Mouse (Mus musculus): ENCODE measurements around the gene Slco1a5. TPM values are rescaled to one million over a fixed set of nuclear protein-coding genes. Genes with fewer than 3 reads are reported as not detected.
"Not testable (repeated sequence)": the region's sequence is repeated elsewhere in the genome, so short reads cannot be mapped to it uniquely, and the experiment has no call there.

The Slco1a5 gene
- total RNA-seq, 2 experiments from 2014 or later: not detected

- DNase-seq: no peak
- intact Hi-C loops (cut with DNase I): no loop called here
Observed at GRCm38 (mm10) chr6:142305076-142305475, 17.7 kb downstream of the Slco1a5 start.

DNA sequence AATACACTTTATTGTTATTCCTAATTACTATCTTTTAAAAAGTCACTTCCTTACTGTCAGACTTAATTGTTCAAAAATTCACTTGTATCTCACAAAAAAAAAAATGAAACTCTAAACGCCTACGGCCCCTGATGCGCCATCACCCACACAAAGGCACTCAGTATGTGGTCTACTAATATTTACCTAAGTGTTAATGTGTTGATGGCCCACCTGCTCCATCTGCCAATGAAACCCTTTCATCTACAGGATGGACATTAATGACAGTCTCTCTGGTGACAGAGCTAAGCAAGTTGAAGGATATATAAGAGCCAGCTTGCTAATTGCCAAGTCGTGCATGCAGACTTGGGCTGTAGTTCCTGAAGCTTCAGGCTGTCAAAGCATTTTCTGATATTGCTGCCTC is 24.7 kb downstream of the Slco1a5 start, which contains the start of gene Iapp:
Gene Iapp (plus strand): TSS at position 326 of the 400 bp plus-strand sequence.
- DNase-seq: no peak
- intact Hi-C loops (cut with DNase I): no loop called here

DNA sequence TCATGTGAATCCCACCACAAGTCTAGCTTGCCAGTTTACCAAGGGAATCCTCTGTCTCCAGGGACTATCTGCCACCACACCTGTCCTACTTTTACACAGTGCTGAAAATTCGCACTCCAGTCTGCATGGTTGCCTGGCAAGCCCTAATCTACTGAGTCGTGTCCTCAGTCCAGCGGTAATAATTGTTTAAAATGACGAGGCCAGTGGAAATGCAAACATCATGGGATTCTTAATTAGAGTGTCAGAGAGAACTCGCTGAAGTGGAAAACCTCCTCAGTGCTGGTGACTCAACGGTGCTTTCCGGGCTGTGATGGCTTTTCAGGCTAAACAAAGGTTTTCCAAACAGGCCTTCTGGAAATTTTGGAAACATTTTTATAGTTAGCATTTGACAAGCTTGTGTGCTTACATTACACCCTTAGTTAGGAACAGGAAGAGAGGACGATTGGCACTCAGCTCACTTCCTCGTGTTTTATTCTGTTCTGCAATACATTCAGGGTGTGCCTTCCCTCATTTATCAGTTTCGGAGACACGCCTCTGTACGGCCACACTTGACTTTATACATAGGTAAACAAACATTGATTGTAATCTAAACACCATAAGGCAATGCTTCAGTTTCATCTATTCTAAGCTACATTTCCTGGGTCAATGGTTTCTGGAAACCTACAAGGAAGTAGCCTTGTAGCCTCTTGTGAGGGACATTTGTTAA is 33.2 kb downstream of the Slco1a5 start:
- intact Hi-C loops (cut with DNase I): no loop called here
- DNase-seq: no peak

DNA sequence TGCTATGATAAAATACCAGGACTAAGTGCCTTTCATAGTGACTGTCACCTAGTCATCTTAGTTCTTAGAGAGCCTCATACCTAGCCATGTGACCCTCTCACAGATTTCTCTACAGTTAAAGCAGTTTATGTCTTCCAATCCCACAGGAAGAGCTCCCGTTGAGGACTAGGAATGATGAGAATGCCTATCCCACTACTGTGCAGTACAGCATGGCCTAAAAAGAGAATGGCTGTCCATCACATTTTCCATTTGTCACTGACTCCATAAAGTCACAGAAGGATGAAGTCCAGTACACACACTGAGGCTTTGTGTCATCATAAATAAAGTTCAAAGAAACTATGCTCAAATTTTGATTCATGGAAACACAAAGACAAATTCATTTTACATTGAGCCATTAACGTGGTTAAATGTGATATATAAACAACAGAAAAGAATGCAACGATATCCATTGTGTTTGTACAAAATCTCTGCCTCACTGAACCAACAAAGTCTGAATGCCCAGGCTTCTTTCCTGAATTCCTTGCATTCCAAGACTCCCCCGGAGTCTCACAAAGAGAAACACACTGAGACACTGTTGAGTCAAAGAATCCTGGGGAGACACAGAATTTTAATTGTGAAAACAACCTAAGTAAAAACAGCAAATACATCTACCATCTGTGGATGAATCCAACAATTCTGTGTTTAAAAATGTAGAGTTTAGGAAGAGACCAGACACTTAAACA is 46.9 kb downstream of the Slco1a5 start:
- intact Hi-C loops (cut with DNase I): no loop called here
- no peak for DNase-seq

DNA sequence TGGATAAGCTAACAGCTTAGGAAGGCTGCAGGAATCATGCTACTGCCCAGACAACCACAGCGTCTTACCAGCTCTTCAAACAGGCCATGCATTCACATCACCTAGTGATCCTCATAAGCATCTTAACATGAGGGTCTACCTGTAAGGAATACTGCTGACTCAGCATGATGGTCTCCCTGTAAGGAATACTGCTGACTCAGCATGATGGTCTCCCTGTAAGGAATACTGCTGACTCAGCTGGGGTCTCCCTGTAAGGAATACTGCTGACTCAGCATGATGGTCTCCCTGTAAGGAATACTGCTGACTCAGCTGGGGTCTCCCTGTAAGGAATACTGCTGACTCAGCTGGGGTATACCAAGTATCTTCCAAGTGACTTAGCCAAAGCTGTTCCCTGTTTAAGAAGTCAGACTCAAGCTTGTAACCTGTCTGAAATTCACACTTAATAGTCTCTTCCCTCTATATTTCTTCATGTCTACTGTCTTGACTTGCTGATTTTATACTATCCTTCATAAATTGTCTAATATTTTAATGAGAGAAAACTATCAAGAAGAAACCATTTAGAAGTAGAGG is 72.0 kb downstream of the Slco1a5 start:
- DNase-seq; intact Hi-C loops (cut with DNase I): not testable (repeated sequence)

DNA sequence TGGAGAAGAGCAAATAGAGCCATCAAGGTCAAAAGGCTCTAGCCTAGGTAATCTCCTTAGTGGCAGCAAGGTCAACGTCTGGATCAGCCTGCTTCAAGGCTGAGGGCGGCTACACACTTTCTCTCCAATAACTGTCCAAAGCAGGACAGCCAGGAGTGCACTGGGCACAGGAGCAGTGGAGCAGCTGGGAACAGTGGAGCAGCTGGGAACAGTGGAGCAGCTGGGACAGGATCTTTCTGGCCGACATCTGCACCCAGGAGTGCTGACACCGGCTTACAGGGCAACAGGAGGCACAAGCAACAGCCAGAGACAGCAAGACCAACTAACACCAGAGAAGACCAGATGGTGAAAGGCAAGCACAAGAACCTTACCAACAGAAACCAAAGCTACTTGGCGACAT is 77.7 kb downstream of the Slco1a5 start:
- intact Hi-C loops (cut with DNase I): no loop called here
- no peak for DNase-seq

- intact Hi-C loops (cut with DNase I): no loop called here
- DNase-seq: no peak
Observed at GRCm38 (mm10) chr6:142239468-142239867, 83.3 kb downstream of the Slco1a5 start.

GRCm38 (mm10) chr6:142220138-142220537 is 102.6 kb downstream of the Slco1a5 start:
- intact Hi-C loops (cut with DNase I): no loop called here
- no peak for DNase-seq

GRCm38 (mm10) chr6:142211821-142212220 is 111.0 kb downstream of the Slco1a5 start:
- DNase-seq: no peak
- intact Hi-C loops (cut with DNase I): no loop called here

DNA sequence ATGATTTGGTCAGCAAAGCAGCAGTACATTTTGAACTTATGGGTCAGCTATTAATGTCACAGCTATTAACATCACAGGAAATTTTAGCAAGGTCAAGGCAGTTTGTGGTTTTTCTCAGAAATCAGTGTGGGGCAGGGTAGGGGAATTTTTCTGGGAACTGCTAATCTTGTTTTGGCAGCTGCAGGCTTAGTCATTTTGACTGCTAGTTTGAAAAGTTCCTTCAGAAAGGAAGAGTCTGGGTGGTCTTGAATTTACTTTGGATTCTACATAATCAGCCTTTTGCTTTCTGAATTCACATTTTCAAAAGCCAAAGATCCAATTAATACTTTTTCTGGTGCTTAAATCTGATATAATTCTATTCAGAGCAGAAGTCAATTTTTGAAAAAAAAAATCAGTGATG is 113.0 kb downstream of the Slco1a5 start:
- intact Hi-C loops (cut with DNase I): no loop called here
- no peak for DNase-seq

- intact Hi-C loops (cut with DNase I): no loop called here
- DNase-seq: no peak
Observed at GRCm38 (mm10) chr6:142208421-142208820, 114.4 kb downstream of the Slco1a5 start, which contains the start of gene Slco1a6. Gene Slco1a6, minus strand, starts transcription at chr6:142208521.

- no peak for DNase-seq
Observed at GRCm38 (mm10) chr6:142200524-142200923, 122.3 kb downstream of the Slco1a5 start.

DNA sequence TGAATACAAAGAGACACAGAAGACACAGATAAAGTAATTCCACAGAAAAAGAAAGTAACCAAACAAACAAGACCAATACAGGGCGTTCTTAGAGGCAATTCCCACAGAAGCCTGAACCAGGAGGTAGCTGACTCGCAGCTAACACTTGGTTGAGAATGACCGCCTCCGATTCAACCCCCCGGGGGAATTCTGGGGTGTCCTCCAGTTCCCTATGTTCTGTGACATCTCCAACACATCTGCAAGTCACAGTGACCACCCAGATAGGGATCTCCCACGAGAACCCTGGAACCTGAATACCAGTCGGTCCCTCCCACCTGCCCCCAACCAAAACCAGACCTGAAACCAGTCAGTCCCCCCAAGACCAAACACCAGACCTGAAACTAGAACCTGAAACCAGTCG is 128.5 kb downstream of the Slco1a5 start:
- DNase-seq: no peak
- intact Hi-C loops (cut with DNase I): no loop called here

More at GRCm38 (mm10) chr6:142200524-142200923, 122.3 kb downstream of the Slco1a5 start:
- intact Hi-C loops (cut with DNase I): no loop called here

GRCm38 (mm10) chr6:142191962-142192361 is 130.8 kb downstream of the Slco1a5 start:
- DNase-seq: no peak
- intact Hi-C loops (cut with DNase I): no loop called here

- no peak for DNase-seq
- intact Hi-C loops (cut with DNase I): no loop called here
Observed at GRCm38 (mm10) chr6:142187426-142187825, 135.4 kb downstream of the Slco1a5 start.

DNA sequence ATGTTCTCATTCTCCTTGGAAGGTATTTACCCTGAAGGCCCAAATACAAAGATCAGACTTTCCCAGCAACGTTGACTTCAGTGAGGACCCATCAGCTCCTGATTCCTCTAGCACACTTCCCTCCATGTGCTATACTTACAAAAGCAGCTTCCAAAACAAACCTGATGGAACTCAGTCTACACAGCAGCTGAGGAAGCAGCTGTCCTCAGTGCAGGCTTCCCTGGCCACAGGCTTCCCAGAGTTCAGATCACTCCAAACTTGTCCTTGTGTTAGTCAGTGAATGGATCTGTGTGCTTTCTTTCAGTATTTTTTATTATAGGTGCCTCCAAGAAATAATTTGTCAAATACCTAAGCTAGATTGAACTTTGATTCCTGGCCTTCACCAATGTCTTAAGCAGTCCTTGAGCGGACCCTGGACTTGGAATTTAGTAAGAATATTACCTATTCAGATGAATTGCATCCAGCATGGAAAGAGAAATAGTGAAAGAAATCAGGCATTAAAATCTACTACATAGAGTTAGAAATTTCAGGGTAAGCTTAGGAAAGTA is 136.8 kb downstream of the Slco1a5 start:
- intact Hi-C loops (cut with DNase I): no loop called here

More for the DNA sequence above, 136.8 kb downstream of the Slco1a5 start:
- DNase-seq: no peak

Other genes with a start within 250 kb of the Slco1a5 start
- under 1 TPM in 1 of 2 experiments, not detected in 1; 0.73 TPM for gene Slco1a6, start 114.5 kb downstream of the Slco1a5 start, total RNA-seq (2021)
- not detected for gene Iapp, start 24.6 kb downstream of the Slco1a5 start, total RNA-seq (2021)
- 1 to 10 TPM; 7.7 to 8.9 TPM for gene Pyroxd1, start 22.7 kb upstream of the Slco1a5 start, total RNA-seq (2021)
- 1 to 10 TPM; 7.6 to 8.9 TPM for gene Recql, start 64.1 kb upstream of the Slco1a5 start, total RNA-seq (2021)
- 10 to 100 TPM; 16.7 to 18.7 TPM for gene Golt1b, start 64.2 kb upstream of the Slco1a5 start, total RNA-seq (2021)
- not detected for gene Spx, start 90.5 kb upstream of the Slco1a5 start, total RNA-seq (2021)
- under 1 TPM in 1 of 2 experiments, not detected in 1; 0.17 TPM for gene Gys2, start 150.1 kb upstream of the Slco1a5 start, total RNA-seq (2021)
- 1,000 to 10,000 TPM; 1,994 to 2,026 TPM for gene Ldhb, start 185.0 kb upstream of the Slco1a5 start, total RNA-seq (2021)
- 10 to 100 TPM; 33.3 to 39.2 TPM for gene Kcnj8, start 248.6 kb upstream of the Slco1a5 start, total RNA-seq (2021)